Mouse (Mus musculus): ENCODE data around the gene Nfib.

DNA sequence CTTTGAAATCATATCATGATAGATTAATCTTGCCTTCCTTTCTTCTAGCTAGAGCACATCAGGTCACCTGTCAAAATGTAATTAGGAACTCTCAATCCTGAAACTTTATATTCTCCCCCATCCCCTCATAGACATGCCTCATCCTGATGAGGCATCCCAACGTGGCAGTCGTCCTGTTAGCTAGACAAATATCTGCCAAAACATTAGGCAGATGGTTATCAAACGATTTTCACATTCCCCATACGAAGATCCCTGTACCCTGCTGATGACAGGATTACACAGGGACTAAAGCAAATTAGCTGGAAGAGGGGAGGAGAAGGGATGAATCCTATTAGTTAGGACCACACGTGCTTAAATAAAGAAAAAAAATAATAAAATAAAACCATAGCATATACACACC is 69.7 kb downstream of the Nfib start:
- TF ChIP-seq CTCF (IDR thresholded peaks at IDR 0.05; ENCODE audit: borderline replicate concordance, extremely low read depth, insufficient read depth, insufficient read length) (no peak), POLR2A (IDR thresholded peaks at IDR 0.05; ENCODE audit: borderline replicate concordance, extremely low read depth, insufficient read depth, insufficient read length, poor library complexity, severe bottlenecking) (no peak)
